Mouse (Mus musculus) liver, embryonic 16.5 days (tissue): ENCODE data around the gene Gm21885. TPM values are rescaled to one million over a fixed set of nuclear protein-coding genes. Genes with fewer than 3 reads are reported as not detected.

Experiments used
- ATAC-seq: fragments of 200-750 bp; cut with Nextera tagmentation; 2 replicates; pipeline ENCODE4 v1.8.0; 2017; ENCODE audit warnings: low read depth, mild to moderate bottlenecking, moderate number of reproducible peaks, moderate library complexity
- H3K27ac ChIP-seq: fragments of 300-500 bp; sonication (generic); 2 replicates; pipeline ENCODE4 v1.5.1; 2014; ENCODE audit warnings: mild to moderate bottlenecking, low read length
- H3K27me3 ChIP-seq: fragments of 300-500 bp; sonication (generic); 2 replicates; pipeline ENCODE4 v1.6.1; 2014; ENCODE audit warnings: low read depth, low read length, mixed read lengths; ENCODE audit not compliant: control insufficient read depth, insufficient read depth
- H3K36me3 ChIP-seq: fragments of 300-500 bp; sonication (generic); 2 replicates; pipeline ENCODE4 v1.6.1; 2014; ENCODE audit warnings: mild to moderate bottlenecking; ENCODE audit not compliant: control insufficient read depth, insufficient read depth
- H3K4me1 ChIP-seq: fragments of 300-500 bp; sonication (generic); 2 replicates; pipeline ENCODE4 v1.6.1; 2014; ENCODE audit warnings: low read depth, low read length, mixed read lengths; ENCODE audit not compliant: control insufficient read depth
- H3K4me2 ChIP-seq: fragments of 300-500 bp; sonication (generic); 2 replicates; pipeline ENCODE4 v1.6.1; 2014; ENCODE audit warnings: low read depth, low read length, mixed read lengths
- H3K4me3 ChIP-seq: fragments of 300-500 bp; sonication (generic); 2 replicates; pipeline ENCODE4 v1.5.1; 2014; ENCODE audit warnings: low read depth, mild to moderate bottlenecking, low read length
- H3K9ac ChIP-seq: fragments of 300-500 bp; sonication (generic); 2 replicates; pipeline ENCODE4 v1.6.1; 2014; ENCODE audit warnings: low read depth, low read length
- H3K9me3 ChIP-seq: fragments of 300-500 bp; sonication (generic); replicated peaks from 2 replicates; pipeline ENCODE4 v1.6.1; 2016; ENCODE audit warnings: low read length; ENCODE audit not compliant: control insufficient read depth
- WGBS: fragments of 180-500 bp; shearing (Covaris S2); extraction: QIAGEN DNeasy Blood & Tissue Kit; methylation state at CpG from one replicate; pipeline ENCODE4 v1.1.7; 2014; ENCODE audit not compliant: insufficient replicate concordance; 5-methylcytosine and 5-hydroxymethylcytosine counted together
- polyA plus RNA-seq: library from polyadenylated mRNA; unstranded; fragments of >200 nt; fragmentation: Nextera tagmentation; extraction: Ambion mirVana; gene quantifications from 2 replicates; pipeline ENCODE4 v1.2.1, GENCODE M21; 2015

Gene Gm21885
- polyA plus RNA-seq, 1 experiment from 2014 or later, result 0.96 TPM

- peak overlapping the region; percentile 46 for H3K4me2 ChIP-seq
- no peak overlapping the region for H3K27ac ChIP-seq
- ATAC-seq, result no peak
- H3K4me3 ChIP-seq, result peak overlapping the region; percentile 25
- peaks cover 4% of the 10 kb centered on the region; the same call in 1 of the 2 replicates for H3K4me1 ChIP-seq
- H3K27me3 ChIP-seq, result peaks cover 20% of the 10 kb centered on the region
- WGBS, result 37% methylated on average over 15 of the region's 15 CpGs
- no peak overlapping the region for H3K9ac ChIP-seq
- no peaks in the 10 kb centered on the region for H3K9me3 ChIP-seq
- no peaks in the 10 kb centered on the region for H3K36me3 ChIP-seq
Observed at GRCm38 (mm10) chr11:94243422-94244180, 38.1 kb upstream of the Gm21885 start.

- H3K36me3 ChIP-seq, result no peaks in the 10 kb centered on the region
- peaks cover 20% of the 10 kb centered on the region for H3K27me3 ChIP-seq
- no peak overlapping the region for H3K27ac ChIP-seq
- no peak overlapping the region for H3K4me2 ChIP-seq
- H3K4me1 ChIP-seq, result peaks cover 4% of the 10 kb centered on the region; the same call in 1 of the 2 replicates
- 66% methylated on average over 9 of the region's 9 CpGs for WGBS
- no peak overlapping the region for H3K9ac ChIP-seq
- no peaks in the 10 kb centered on the region for H3K9me3 ChIP-seq
- no peak for ATAC-seq
- H3K4me3 ChIP-seq, result no peak overlapping the region
Observed at GRCm38 (mm10) chr11:94244385-94244784, 37.3 kb upstream of the Gm21885 start.

GRCm38 (mm10) chr11:94245955-94246788, 35.5 kb upstream of the Gm21885 start, which contains the start of gene Wfikkn2:
Gene Wfikkn2 (minus strand): TSS chr11:94246005.
- WGBS, result 70% methylated on average over 17 of the region's 17 CpGs
- peaks cover 20% of the 10 kb centered on the region for H3K27me3 ChIP-seq
- no peak within 1 kb of the TSS for H3K4me2 ChIP-seq
- H3K4me3 ChIP-seq, result no peak within 1 kb of the TSS
- H3K4me1 ChIP-seq, result peaks cover 4% of the 10 kb centered on the region; the same call in 1 of the 2 replicates
- no peaks in the 10 kb centered on the region for H3K9me3 ChIP-seq
- no peak for ATAC-seq
- no peaks in the 10 kb centered on the region for H3K36me3 ChIP-seq
- no peak within 1 kb of the TSS for H3K27ac ChIP-seq
- H3K9ac ChIP-seq, result no peak within 1 kb of the TSS

- Histone ChIP-seq H3K27me3 (peaks cover 20% of the 10 kb centered on the region), H3K36me3 (no peaks in the 10 kb centered on the region), H3K4me2 (no peak overlapping the region), H3K9ac (no peak overlapping the region), H3K9me3 (no peaks in the 10 kb centered on the region), H3K27ac (no peak overlapping the region), H3K4me3 (no peak overlapping the region), H3K4me1 (peaks cover 4% of the 10 kb centered on the region; the same call in 1 of the 2 replicates)
- 70% methylated on average over 8 of the region's 8 CpGs for WGBS
- no peak for ATAC-seq
Observed at GRCm38 (mm10) chr11:94246789-94247061, 34.9 kb upstream of the Gm21885 start.

- Histone ChIP-seq H3K4me3 (no peak overlapping the region), H3K9me3 (no peaks in the 10 kb centered on the region), H3K4me2 (no peak overlapping the region), H3K27me3 (no peaks in the 10 kb centered on the region), H3K9ac (no peak overlapping the region), H3K4me1 (no peaks in the 10 kb centered on the region; the same call in 1 of the 2 replicates), H3K36me3 (no peaks in the 10 kb centered on the region), H3K27ac (no peak overlapping the region)
- WGBS, result 55% methylated on average over 9 of the region's 9 CpGs
- no peak for ATAC-seq
Observed at GRCm38 (mm10) chr11:94253156-94253555, 28.5 kb upstream of the Gm21885 start.

- no peaks in the 10 kb centered on the region for H3K36me3 ChIP-seq
- no peak for ATAC-seq
- WGBS, result 61% methylated on average over 10 of the region's 10 CpGs
- H3K4me3 ChIP-seq, result no peak overlapping the region
- H3K27ac ChIP-seq, result no peak overlapping the region
- no peaks in the 10 kb centered on the region for H3K9me3 ChIP-seq
- H3K4me2 ChIP-seq, result no peak overlapping the region
- no peaks in the 10 kb centered on the region for H3K27me3 ChIP-seq
- no peak overlapping the region for H3K9ac ChIP-seq
- H3K4me1 ChIP-seq, result no peaks in the 10 kb centered on the region; the same call in 1 of the 2 replicates
Observed at GRCm38 (mm10) chr11:94253691-94254090, 28.0 kb upstream of the Gm21885 start.

- H3K4me2 ChIP-seq, result no peak overlapping the region
- H3K4me1 ChIP-seq, result peaks cover 4% of the 10 kb centered on the region
- no peaks in the 10 kb centered on the region for H3K9me3 ChIP-seq
- H3K9ac ChIP-seq, result no peak overlapping the region
- H3K4me3 ChIP-seq, result no peak overlapping the region
- no peak for ATAC-seq
- no peaks in the 10 kb centered on the region for H3K27me3 ChIP-seq
- 72% methylated on average over 5 of the region's 5 CpGs for WGBS
- H3K27ac ChIP-seq, result no peak overlapping the region
- no peaks in the 10 kb centered on the region for H3K36me3 ChIP-seq
Observed at GRCm38 (mm10) chr11:94255733-94256132, 25.9 kb upstream of the Gm21885 start.

GRCm38 (mm10) chr11:94257987-94258386, 23.7 kb upstream of the Gm21885 start:
- Histone ChIP-seq H3K4me2 (no peak overlapping the region), H3K4me1 (peaks cover 22% of the 10 kb centered on the region), H3K9me3 (no peaks in the 10 kb centered on the region), H3K4me3 (no peak overlapping the region), H3K27me3 (no peaks in the 10 kb centered on the region), H3K9ac (no peak overlapping the region), H3K27ac (no peak overlapping the region), H3K36me3 (no peaks in the 10 kb centered on the region)
- WGBS, result 79% methylated on average over 14 of the region's 14 CpGs
- ATAC-seq, result no peak

GRCm38 (mm10) chr11:94259814-94260213, 21.9 kb upstream of the Gm21885 start:
- Histone ChIP-seq H3K27me3 (no peaks in the 10 kb centered on the region), H3K4me2 (no peak overlapping the region), H3K27ac (no peak overlapping the region), H3K9ac (no peak overlapping the region), H3K4me1 (peaks cover 25% of the 10 kb centered on the region), H3K36me3 (no peaks in the 10 kb centered on the region), H3K4me3 (no peak overlapping the region), H3K9me3 (no peaks in the 10 kb centered on the region)
- WGBS, result 42% methylated on average over 4 of the region's 4 CpGs
- no peak for ATAC-seq
